Mouse (Mus musculus) limb, embryonic 10.5 days (tissue): ENCODE measurements around the gene Maz. TPM values are rescaled to one million over a fixed set of nuclear protein-coding genes. Genes with fewer than 3 reads are reported as not detected.

Experiments used
- DNase-seq: peaks from one replicate; pipeline ENCODE4 v3.0.0-alpha.2; 2017; ENCODE audit warnings: low spot score
- H3K27ac ChIP-seq: fragments of 300-500 bp; sonication (generic); 2 replicates; pipeline ENCODE4 v1.5.1; 2016; ENCODE audit warnings: mild to moderate bottlenecking
- H3K27me3 ChIP-seq: fragments of 300-500 bp; sonication (generic); 2 replicates; pipeline ENCODE4 v1.6.1; 2016; ENCODE audit warnings: low read depth, mild to moderate bottlenecking; ENCODE audit not compliant: poor library complexity, severe bottlenecking
- H3K36me3 ChIP-seq: fragments of 300-500 bp; sonication (generic); 2 replicates; pipeline ENCODE4 v1.6.1; 2016; ENCODE audit warnings: mild to moderate bottlenecking, moderate library complexity
- H3K4me1 ChIP-seq: fragments of 300-500 bp; sonication (generic); 2 replicates; pipeline ENCODE4 v1.6.1; 2016
- H3K4me3 ChIP-seq: fragments of 300-500 bp; sonication (generic); 2 replicates; pipeline ENCODE4 v1.5.1; 2016; ENCODE audit warnings: mild to moderate bottlenecking, moderate library complexity
- H3K9me3 ChIP-seq: fragments of 300-500 bp; sonication (generic); replicated peaks from 2 replicates; pipeline ENCODE4 v1.6.1; 2016; ENCODE audit warnings: mild to moderate bottlenecking
- WGBS: fragments of 180-500 bp; shearing (Covaris S2); methylation state at CpG from one replicate; pipeline ENCODE4 v1.1.7; 2016; 5-methylcytosine and 5-hydroxymethylcytosine counted together
- polyA plus RNA-seq: library from polyadenylated mRNA; unstranded; fragments of >200 nt; fragmentation: Nextera tagmentation; extraction: Ambion mirVana; gene quantifications from 2 replicates; pipeline ENCODE4 v1.2.1, GENCODE M21; 2016

Maz gene
- polyA plus RNA-seq, 1 experiment from 2014 or later: 88.1 TPM

DNA sequence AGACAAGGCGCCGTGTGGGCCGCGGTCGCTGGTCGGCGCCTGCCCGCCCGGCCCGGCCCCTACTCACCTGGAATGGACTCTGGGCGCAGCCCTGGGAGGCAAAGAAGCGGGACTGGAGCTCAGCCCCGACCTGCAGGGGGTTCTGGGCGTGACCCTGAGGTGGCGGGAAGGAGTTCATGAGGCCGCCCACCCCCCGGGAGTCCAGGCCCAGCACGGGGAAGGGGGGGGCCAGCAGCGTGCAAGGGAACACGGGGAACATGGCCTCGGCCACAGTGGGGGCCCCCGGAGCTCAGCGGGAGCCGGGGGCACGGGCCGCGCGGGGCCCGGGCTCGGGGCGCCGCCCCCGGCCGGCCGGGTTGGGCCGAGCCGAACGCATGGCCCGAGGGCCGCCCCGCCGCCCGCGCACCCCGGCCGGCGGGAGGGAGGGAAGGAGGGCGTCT, 656 bp downstream of the Maz start:
- H3K27ac ChIP-seq: peak overlapping the region; percentile 99
- H3K27me3 ChIP-seq: no peaks in the 10 kb centered on the region
- H3K4me3 ChIP-seq: peak overlapping the region; percentile 83
- DNase-seq: peak; percentile 84
- H3K9me3 ChIP-seq: no peaks in the 10 kb centered on the region
- WGBS: under 1% methylated on average over 45 of the region's 48 CpGs
- H3K36me3 ChIP-seq: peaks cover 83% of the 10 kb centered on the region
- peaks cover 50% of the 10 kb centered on the region for H3K4me1 ChIP-seq

DNA sequence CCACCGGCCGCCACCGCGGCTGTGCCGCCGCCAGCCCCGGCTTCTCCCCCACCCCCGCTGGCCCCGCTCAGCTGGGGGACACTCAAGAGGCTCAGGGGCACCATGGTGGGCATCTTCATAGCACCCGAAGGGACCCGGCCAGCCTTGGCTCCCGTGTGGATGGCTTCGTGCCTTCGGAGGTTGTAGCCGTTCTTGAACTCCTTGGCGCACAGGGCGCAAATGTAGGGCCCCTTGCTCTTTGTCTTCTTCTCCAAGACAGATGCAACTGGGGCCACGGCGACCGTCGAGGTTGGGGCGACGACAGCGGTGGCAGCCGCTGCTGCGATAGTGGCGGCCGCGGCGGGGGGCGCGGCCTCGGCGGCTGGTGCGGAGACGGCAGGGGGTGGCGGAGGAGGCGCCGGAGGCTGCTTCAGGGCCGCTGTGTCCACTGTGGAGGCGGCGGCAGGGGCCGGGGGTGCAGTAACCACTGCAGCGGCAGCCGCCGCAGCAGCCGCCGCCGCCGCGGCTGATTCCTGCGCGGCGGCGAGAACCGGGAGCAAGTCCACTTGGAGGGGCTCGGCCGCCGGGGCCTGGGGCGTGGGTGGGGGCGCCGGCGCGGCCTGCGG, 1.2 kb downstream of the Maz start:
- no peak for DNase-seq
- Histone ChIP-seq H3K27me3 (no peaks in the 10 kb centered on the region), H3K4me3 (peak overlapping the region; percentile 83), H3K9me3 (no peaks in the 10 kb centered on the region), H3K27ac (peak overlapping the region; percentile 99), H3K4me1 (peaks cover 56% of the 10 kb centered on the region), H3K36me3 (peaks cover 78% of the 10 kb centered on the region)
- WGBS: under 1% methylated on average over 65 of the region's 65 CpGs

DNA sequence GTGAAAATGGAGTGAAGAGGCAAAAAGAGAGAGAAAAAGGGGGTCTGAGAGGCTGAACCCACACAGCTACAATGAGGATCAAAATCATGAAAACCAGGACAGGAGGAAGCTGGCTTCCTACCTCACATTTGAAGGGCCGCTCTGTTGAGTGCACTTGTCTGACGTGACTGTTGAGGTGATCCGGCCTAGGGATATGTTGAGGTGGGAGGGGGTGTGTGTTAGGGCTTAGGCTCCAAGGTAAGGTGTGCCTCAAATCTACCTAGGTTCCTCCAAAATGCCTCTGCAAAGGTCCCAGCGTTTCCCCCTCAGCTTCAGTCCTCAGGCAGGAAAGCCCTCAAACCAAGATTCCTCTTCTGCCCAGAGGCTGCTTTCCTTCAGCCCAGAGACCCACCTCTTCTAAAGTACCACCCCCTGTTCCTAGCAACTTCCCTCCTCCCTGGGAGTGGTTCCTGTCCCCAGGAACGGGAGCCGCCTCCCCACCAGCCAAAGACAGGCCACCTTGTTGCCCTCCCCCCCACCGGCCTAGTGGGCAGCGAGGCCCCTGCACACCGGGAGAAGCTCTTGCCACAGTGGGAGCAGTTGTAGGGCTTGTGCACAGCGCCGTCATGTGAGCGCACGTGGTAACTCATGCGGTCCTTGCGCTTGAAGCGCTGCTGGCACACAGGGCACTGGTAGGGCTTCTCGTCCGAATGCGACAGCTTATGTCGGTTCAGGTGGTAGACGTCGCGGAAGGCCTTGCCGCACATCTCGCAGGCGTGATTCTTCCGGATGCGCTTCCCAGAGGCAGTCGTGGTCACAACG, 1.9 kb downstream of the Maz start:
- Histone ChIP-seq H3K4me1 (peaks cover 63% of the 10 kb centered on the region), H3K27me3 (no peaks in the 10 kb centered on the region), H3K4me3 (peak overlapping the region; percentile 83), H3K27ac (peak overlapping the region; percentile 99), H3K9me3 (no peaks in the 10 kb centered on the region), H3K36me3 (peaks cover 71% of the 10 kb centered on the region)
- under 1% methylated on average over 30 of the region's 30 CpGs for WGBS
- DNase-seq: peak; percentile 83

DNA sequence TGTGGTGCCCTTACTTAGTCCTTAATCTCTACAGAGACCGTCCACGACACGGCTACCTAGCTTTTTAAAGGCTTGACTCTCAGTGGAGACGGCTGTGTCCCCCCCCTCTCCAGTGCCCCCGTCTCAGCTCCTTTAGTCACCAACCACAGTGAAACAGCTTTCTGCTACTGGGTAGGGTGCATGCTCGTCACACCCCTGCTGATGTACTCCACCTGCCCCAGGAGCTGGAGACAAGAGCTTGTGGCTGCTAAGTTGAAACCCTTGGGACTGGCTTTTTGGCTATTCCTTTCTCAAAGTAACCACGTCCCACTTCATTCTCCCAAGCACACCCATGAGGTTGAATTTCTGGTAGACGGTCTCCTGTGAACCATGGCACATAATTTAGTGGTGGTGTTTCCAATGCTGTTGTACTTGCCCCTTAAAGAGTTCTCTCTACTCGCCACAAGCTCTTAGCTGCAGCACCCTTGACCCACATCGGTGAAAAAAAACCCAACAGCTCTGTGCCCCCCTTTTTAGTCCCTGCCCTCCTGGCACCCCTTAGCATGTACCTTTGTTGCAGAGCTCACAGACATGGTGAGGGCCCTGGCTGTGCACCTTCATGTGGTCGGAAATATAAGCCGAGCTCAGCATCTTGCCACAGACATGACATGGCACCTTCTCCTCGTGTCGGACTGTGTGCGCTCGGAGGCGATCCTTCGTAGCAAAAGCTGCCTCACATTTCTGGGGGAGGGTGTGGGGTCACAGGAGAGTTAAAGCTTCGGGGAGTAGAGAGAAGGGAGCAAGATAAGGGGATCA, 2.7 kb downstream of the Maz start:
- WGBS: 44% methylated on average over 19 of the region's 19 CpGs
- Histone ChIP-seq H3K4me3 (peak overlapping the region; percentile 83), H3K9me3 (no peaks in the 10 kb centered on the region), H3K36me3 (peaks cover 62% of the 10 kb centered on the region), H3K4me1 (peaks cover 71% of the 10 kb centered on the region), H3K27me3 (no peaks in the 10 kb centered on the region), H3K27ac (peak overlapping the region; percentile 99)
- DNase-seq: peak; percentile 32

DNA sequence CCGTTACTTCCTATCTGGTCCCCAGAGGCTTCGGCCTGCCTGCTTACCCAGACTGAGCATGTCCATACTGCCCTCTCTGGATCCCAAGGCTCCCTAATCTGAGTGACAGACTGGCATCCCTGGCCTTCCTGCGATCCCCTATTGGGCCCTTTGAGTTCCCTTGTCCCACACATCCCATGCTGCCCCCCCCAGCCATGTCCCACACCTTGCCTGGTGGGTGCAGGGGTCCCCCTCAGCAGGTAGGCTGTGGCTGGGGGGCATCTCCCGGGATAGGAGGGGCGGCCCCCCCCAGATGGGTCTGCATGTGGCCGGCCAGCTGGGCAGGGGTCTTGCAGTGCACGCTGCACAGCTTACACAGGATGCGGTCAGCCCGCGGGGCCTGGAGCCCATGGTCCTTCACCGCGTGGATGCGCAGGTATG, 3.6 kb downstream of the Maz start:
- Histone ChIP-seq H3K4me1 (peaks cover 78% of the 10 kb centered on the region), H3K27ac (peak overlapping the region; percentile 74), H3K27me3 (no peaks in the 10 kb centered on the region), H3K4me3 (peak overlapping the region; percentile 83), H3K36me3 (peaks cover 54% of the 10 kb centered on the region), H3K9me3 (no peaks in the 10 kb centered on the region)
- WGBS: 86% methylated on average over 13 of the region's 13 CpGs
- no peak for DNase-seq

GRCm38 (mm10) chr7:127022528-127023271, 4.1 kb downstream of the Maz start:
- H3K4me3 ChIP-seq: peak overlapping the region; percentile 83
- no peak for DNase-seq
- 80% methylated on average over 7 of the region's 7 CpGs for WGBS
- no peaks in the 10 kb centered on the region for H3K9me3 ChIP-seq
- H3K4me1 ChIP-seq: peaks cover 78% of the 10 kb centered on the region
- H3K27ac ChIP-seq: peak overlapping the region; percentile 74
- H3K36me3 ChIP-seq: peaks cover 48% of the 10 kb centered on the region
- H3K27me3 ChIP-seq: no peaks in the 10 kb centered on the region

DNA sequence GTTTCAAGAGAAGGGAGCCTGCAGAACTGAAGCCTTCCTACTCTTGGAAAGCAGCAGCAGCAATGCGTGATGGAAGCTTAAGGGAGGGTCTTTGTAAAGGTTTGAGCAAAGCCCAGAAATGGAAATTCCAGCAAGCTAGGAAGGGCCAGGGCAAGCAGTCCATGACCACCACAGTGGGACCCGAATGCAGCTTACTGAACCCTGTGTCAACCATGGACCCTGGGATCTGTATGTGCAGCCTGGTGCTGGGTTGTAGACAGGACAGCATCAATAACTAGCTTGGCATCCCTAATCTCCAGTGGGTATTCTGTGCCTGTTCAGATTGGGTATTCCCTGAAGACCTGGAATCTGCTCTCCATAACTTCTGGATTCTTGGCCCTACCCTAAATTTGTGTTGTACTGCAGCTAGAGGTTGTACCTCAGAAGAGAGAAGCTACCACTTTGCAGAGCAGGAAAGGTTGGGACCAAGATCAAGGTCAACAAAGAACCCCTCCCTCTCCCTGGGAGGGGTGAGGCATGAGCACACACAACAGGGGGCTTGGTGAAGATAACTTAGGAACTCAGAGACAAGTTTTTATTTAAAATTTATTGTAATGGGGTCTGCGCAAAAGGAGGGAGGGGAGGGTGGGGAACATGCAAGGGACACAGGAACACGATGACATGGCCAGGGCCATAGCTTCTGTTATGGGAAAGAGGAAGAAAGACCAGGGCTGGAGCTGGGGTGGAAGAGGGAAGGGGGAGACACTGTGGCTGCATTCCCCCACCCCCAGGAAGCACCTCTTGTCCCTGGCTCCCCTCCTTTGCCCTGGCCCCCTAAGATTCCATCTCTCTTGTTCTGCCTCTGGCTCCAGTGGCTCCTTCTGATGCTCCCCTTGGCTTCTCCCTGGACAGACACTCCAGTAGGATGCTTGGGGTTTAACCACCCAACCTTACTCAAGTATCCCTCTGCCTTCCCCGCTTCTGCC, 5.0 kb downstream of the Maz start:
- Histone ChIP-seq H3K9me3 (no peaks in the 10 kb centered on the region), H3K27ac (peak overlapping the region; percentile 98), H3K27me3 (no peaks in the 10 kb centered on the region), H3K36me3 (peaks cover 43% of the 10 kb centered on the region), H3K4me3 (peak overlapping the region; percentile 83), H3K4me1 (peaks cover 77% of the 10 kb centered on the region)
- WGBS: 41% methylated on average over 5 of the region's 5 CpGs
- DNase-seq: no peak

DNA sequence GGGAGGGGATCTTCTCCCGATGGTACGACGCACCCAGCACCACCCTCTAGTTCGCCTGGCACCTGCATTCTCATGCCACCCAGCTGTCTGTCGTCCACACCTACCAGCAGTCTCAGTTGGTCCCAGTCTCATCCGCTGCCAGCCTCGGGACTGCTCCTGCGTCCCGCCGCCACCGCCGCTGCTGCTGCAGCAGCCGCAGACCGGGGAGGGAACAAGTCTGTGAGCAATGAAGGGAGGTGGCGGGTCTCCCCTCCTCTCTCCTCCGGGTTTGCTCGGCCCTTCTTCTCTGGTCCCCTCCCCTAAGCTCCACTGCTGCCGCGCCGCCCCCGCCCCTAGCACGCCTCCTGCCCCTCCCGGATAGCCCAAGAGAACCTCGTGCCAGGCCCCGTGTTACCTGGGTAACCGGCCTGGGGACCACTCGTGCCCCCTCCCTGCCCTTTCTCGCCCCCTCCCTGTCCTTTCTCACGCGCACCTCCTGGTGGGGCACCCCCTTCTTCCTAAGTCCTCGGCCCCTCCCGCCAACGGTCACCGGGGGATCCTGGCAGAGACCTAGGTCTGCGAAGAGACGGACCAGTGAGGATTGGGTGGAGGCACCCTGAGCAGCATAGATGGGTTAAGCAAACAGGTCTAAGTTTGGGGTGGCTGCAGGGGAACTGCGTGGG, 5.8 kb downstream of the Maz start, which contains the start of the genes Gm42742 and Prrt2:
Gene Gm42742 (minus strand): TSS at position 197 of the 662 bp plus-strand sequence.
Gene Prrt2 (minus strand): TSS at position 311 of the 662 bp plus-strand sequence.
- Histone ChIP-seq H3K9me3 (no peaks in the 10 kb centered on the region), H3K27ac (peak within 1 kb of the TSS; percentile 98), H3K4me3 (peak within 1 kb of the TSS; percentile 83), H3K36me3 (peaks cover 42% of the 10 kb centered on the region), H3K27me3 (no peaks in the 10 kb centered on the region), H3K4me1 (peaks cover 79% of the 10 kb centered on the region)
- DNase-seq: peak; percentile 78
- WGBS: 2% methylated on average over 37 of the region's 37 CpGs

DNA sequence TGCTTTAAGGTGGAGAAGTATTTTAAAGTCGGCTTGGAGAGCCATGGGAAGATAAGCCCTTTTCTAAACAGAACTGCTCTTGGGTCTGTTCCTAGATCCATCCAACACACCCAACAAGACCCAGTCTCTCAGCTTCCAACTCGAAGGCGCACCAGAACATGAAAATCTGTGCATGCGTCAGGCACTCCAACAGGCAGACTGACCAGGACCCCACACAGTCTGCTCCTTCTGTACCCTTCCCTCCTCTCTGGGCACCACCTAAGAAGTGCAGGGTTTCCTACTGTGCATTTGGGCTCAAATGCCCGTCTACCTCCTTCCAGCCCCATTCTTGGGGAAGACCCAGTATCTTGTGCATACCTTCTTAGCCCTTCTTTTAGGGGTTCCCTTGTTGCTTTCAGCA, 6.3 kb downstream of the Maz start:
- Histone ChIP-seq H3K9me3 (no peaks in the 10 kb centered on the region), H3K27ac (peak overlapping the region; percentile 98), H3K4me1 (peaks cover 84% of the 10 kb centered on the region), H3K4me3 (peak overlapping the region; percentile 83), H3K27me3 (no peaks in the 10 kb centered on the region), H3K36me3 (peaks cover 45% of the 10 kb centered on the region)
- no peak for DNase-seq
- 56% methylated on average over 5 of the region's 5 CpGs for WGBS

DNA sequence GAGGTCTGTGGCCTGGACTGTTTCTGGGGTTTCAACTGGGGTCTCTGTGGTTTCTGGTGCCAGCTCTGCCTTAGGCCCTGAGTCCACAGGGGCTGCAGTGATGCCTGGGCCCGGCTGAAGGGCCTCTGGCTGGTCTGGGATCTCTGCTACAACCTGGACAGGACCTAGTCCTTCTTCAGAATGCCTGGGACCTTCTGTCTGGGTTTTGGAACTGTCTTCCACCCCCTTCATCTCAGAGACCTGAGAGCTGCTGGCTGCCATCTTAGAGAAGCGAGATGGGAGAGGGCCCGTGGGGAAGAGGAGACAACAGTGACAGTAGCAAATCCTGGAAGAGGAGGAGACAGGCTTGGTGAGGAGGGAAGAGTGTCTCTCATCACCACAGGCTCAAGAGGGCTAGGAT, 6.8 kb downstream of the Maz start:
- WGBS: 71% methylated on average over 3 of the region's 3 CpGs
- H3K36me3 ChIP-seq: peaks cover 45% of the 10 kb centered on the region
- no peak for DNase-seq

More for the DNA sequence above, 6.8 kb downstream of the Maz start:
- Histone ChIP-seq H3K27ac (peak overlapping the region; percentile 98), H3K27me3 (no peaks in the 10 kb centered on the region), H3K4me3 (peak overlapping the region; percentile 83), H3K9me3 (no peaks in the 10 kb centered on the region), H3K4me1 (peaks cover 87% of the 10 kb centered on the region)
